Mouse (Mus musculus) pancreas, adult 10 weeks (tissue): ENCODE results near the gene Cldn34c3. TPM values are rescaled to one million over a fixed set of nuclear protein-coding genes. Genes with fewer than 3 reads are reported as not detected.

ENCODE experiments used
- polyA plus RNA-seq: library from polyadenylated mRNA; stranded (reverse); fragments of 350-450 nt; fragmentation: Illumina TruSeq; extraction: RNeasy Lipid Tissue Mini Kit (QIAGEN cat#74804); gene quantifications from one replicate; pipeline ENCODE4 v1.2.3, GENCODE M21; 2015; ENCODE audit warnings: low read depth, low replicate concordance; ENCODE audit not compliant: insufficient read depth

Gene Cldn34c3
- polyA plus RNA-seq: not detected

GRCm38 (mm10) chrX:123793365-123793764 lies at the start of gene Cldn34c3:
Gene Cldn34c3, plus strand, starts transcription at chrX:123793665.

Other genes starting within 250 kb of the Cldn34c3 start
- gene Cldn34c2, start 212.0 kb upstream of the Cldn34c3 start, polyA plus RNA-seq: not detected
- not detected for gene Gm17467, start 88.9 kb upstream of the Cldn34c3 start, polyA plus RNA-seq